ENCODE assay signal across 11 mouse cellular contexts in the genomic region with DNA sequence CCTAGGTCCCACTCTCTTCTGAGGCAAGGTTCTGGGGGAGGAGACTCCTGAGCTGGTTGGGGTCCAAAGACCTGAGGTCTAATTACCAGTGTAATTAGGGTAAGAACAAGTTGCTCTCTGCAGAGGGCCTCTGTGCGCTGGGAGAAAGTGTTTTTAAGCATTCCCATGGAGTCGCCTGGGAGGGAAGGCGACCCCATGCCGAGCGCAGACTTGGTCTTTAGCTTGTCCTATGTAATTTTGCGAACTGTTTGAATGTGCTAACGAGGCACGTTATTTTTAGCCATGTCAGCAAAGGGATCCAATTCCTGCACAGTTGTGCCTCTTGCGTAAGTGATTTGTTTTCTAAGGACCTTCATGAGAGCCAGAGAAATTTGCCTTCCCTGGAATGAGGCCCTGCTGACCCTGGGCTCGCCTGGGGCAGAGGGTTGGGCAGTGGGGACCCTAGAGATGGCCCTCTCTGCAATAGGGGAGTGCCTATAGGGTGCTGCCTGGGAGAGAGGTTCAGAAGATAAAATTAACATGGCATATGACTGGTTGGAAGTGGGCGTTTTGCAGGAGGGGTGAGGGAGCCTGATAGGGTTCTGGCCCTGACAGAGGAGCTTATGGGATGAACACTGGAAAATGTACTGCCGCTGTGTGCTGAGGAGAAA. TPM values are rescaled to one million over a fixed set of nuclear protein-coding genes. Genes with fewer than 3 reads are reported as not detected.
A peak's percentile ranks its signal among the peaks of the same experiment; 100 is the strongest.
DNase-seq lines count a peak whose midpoint lies in the region; ATAC-seq and TF ChIP-seq lines count a peak whose summit lies in the region.
"Had no signal": no experiment of that assay in that cellular context is flagged by ENCODE, and none has a peak within 500 bp of the region (broad histone marks: within the 10 kb centered on the region; RNA-seq: fewer than 3 reads in every experiment).

TSS of gene A230072I06Rik (plus strand) at position 157 of the 650 bp plus-strand sequence.

- peaks cover 15% of the 10 kb centered on the region for H3K4me1 ChIP-seq in heart, embryonic 11.5 days (ENCODE audit: control insufficient read depth, insufficient read depth, low read length)
- peaks cover 12% of the 10 kb centered on the region for H3K4me1 ChIP-seq in lung, embryonic 14.5 days (ENCODE audit: insufficient read depth)
- peaks cover 48% of the 10 kb centered on the region for H3K4me1 ChIP-seq in forebrain, embryonic 13.5 days
- peaks cover 49% of the 10 kb centered on the region for H3K4me1 ChIP-seq in olfactory bulb, adult 2 months (ENCODE audit: control insufficient read depth, insufficient read depth, low read length)

- H3K36me3 ChIP-seq in heart, embryonic 11.5 days (ENCODE audit: control insufficient read depth, insufficient read depth, low read length) = no peaks in the 10 kb centered on the region
- no peaks in the 10 kb centered on the region for H3K36me3 ChIP-seq in lung, embryonic 14.5 days (ENCODE audit: insufficient read depth)
- H3K36me3 ChIP-seq in forebrain, embryonic 13.5 days (ENCODE audit: poor library complexity, severe bottlenecking) = no peaks in the 10 kb centered on the region
- H3K36me3 ChIP-seq: limb, embryonic 15.5 days had no signal

- no peaks in the 10 kb centered on the region for H3K9me3 ChIP-seq in heart, embryonic 11.5 days (replicated peaks; ENCODE audit: control insufficient read depth, low read length)
- no peaks in the 10 kb centered on the region for H3K9me3 ChIP-seq in lung, embryonic 14.5 days (ENCODE audit: low read depth, low read length)
- no peaks in the 10 kb centered on the region for H3K9me3 ChIP-seq in forebrain, embryonic 13.5 days (replicated peaks)
- H3K9me3 ChIP-seq: limb, embryonic 15.5 days had no signal

- H3K4me3 ChIP-seq in heart, embryonic 11.5 days (ENCODE audit: low read depth, low read length) = no peak within 1 kb of the TSS
- H3K4me3 ChIP-seq in lung, embryonic 14.5 days (ENCODE audit: low read depth, low read length) = no peak within 1 kb of the TSS
- H3K4me3 ChIP-seq in forebrain, embryonic 13.5 days = no peak within 1 kb of the TSS
- H3K4me3 ChIP-seq in olfactory bulb, adult 2 months (ENCODE audit: insufficient read depth, low read depth, low read length) = no peak within 1 kb of the TSS
- H3K4me3 ChIP-seq: limb, embryonic 15.5 days had no signal

- H3K9ac ChIP-seq in heart, embryonic 11.5 days (ENCODE audit: low read depth, low read length) = no peak within 1 kb of the TSS
- H3K9ac ChIP-seq in lung, embryonic 14.5 days = no peak within 1 kb of the TSS
- 0 out of 2 replicates have a peak within 1 kb of the TSS, but pooled peaks have one; percentile 19 for H3K9ac ChIP-seq in forebrain, embryonic 13.5 days
- H3K9ac ChIP-seq: limb, embryonic 15.5 days had no signal

- 0 out of 2 replicates have a peak within 1 kb of the TSS, but pooled peaks have one; percentile 19 for H3K4me2 ChIP-seq in heart, embryonic 11.5 days
- no peak within 1 kb of the TSS for H3K4me2 ChIP-seq in lung, embryonic 14.5 days
- H3K4me2 ChIP-seq in forebrain, embryonic 13.5 days = no peak within 1 kb of the TSS
- H3K4me2 ChIP-seq: limb, embryonic 15.5 days had no signal

- 36% methylated on average over 12 of the region's 12 CpGs for WGBS in heart, embryonic 11.5 days (ENCODE audit: insufficient replicate concordance)
- WGBS in lung, embryonic 14.5 days = 49% methylated on average over 12 of the region's 12 CpGs
- 17% methylated on average over 12 of the region's 12 CpGs for WGBS in forebrain, embryonic 13.5 days
- 20% methylated on average over 12 of the region's 12 CpGs for WGBS in olfactory bulb, adult 2 months

- no peak for DNase-seq in heart, adult 9 months (ENCODE audit: low spot score in 2 of 2)
- peak; percentile 30 for DNase-seq in lung, embryonic 14.5 days
- DNase-seq in lung, postnatal 14 days = no peak
- no peak for DNase-seq in cerebellum, postnatal 36 days
- DNase-seq in cerebellum, adult 9-10 months = no peak

- no peak for TF ChIP-seq CTCF in lung, embryonic 14.5 days (IDR thresholded peaks at IDR 0.05; ENCODE audit: low read depth)
- no peak for TF ChIP-seq CTCF in olfactory bulb, adult 2 months (IDR thresholded peaks at IDR 0.05; ENCODE audit: insufficient read depth, low read depth, low read length)

- no peaks in the 10 kb centered on the region for H3K27me3 ChIP-seq in heart, embryonic 11.5 days (ENCODE audit: control insufficient read depth, insufficient read depth, low read length)
- H3K27me3 ChIP-seq in lung, embryonic 14.5 days (ENCODE audit: insufficient read depth, low read length) = no peaks in the 10 kb centered on the region
- peaks cover 4% of the 10 kb centered on the region; the same call in 1 of the 2 replicates for H3K27me3 ChIP-seq in forebrain, embryonic 13.5 days

- ATAC-seq in heart, embryonic 11.5 days (replicated peaks; ENCODE audit: insufficient number of reproducible peaks, low FRiP score, low TSS enrichment) = no peak
- ATAC-seq in lung, embryonic 14.5 days (ENCODE audit: insufficient read depth) = no peak
- ATAC-seq in forebrain, embryonic 13.5 days = peak; percentile 62

- H3K27ac ChIP-seq in heart, embryonic 11.5 days (ENCODE audit: low read depth, low read length) = peak within 1 kb of the TSS; percentile 18; the same call in 1 of the 2 replicates
- no peak within 1 kb of the TSS; the same call in 1 of the 2 replicates for H3K27ac ChIP-seq in lung, embryonic 14.5 days (ENCODE audit: low read depth)
- H3K27ac ChIP-seq in forebrain, embryonic 13.5 days = peak within 1 kb of the TSS; percentile 31
- H3K27ac ChIP-seq in olfactory bulb, adult 2 months (ENCODE audit: insufficient read depth, low read depth, low read length) = peak within 1 kb of the TSS; percentile 86
- H3K27ac ChIP-seq: limb, embryonic 15.5 days had no signal

- no peak for TF ChIP-seq POLR2A in olfactory bulb, adult 2 months (IDR thresholded peaks at IDR 0.05; ENCODE audit: insufficient read depth, low read depth, low read length)

RNA-seq across cellular contexts. Expression of gene A230072I06Rik, which starts in this region (rescaled TPM):
- not detected in 2 replicates for polyA plus RNA-seq in heart, embryonic 11.5 days (2014; fragmentation: Nextera tagmentation; extraction: Ambion mirVana)
- not detected in 2 replicates for polyA plus RNA-seq in lung, embryonic 14.5 days (2014; fragmentation: Nextera tagmentation; extraction: Ambion mirVana)
- polyA plus RNA-seq in forebrain, embryonic 13.5 days (2015; fragmentation: Nextera tagmentation; extraction: Ambion mirVana) = 0.21 and 0.28 TPM in 2 replicates
- polyA plus RNA-seq in olfactory bulb, adult 2 months (2012; ENCODE audit: insufficient read depth, insufficient read length, low replicate concordance, missing spikeins) = not detected in 2 replicates
- polyA plus RNA-seq: cortical plate, adult 2 months; limb, embryonic 15.5 days; spleen, adult 2 months had no signal

Comparison
In these comparisons a context has a peak if more than half of its experiments do, and no peak if none do; other contexts are left out.
1. Peak in DNase-seq in lung, embryonic 14.5 days; RNA of the gene not detected or under 1 TPM.
2. Peak in ATAC-seq, H3K27ac ChIP-seq and H3K9ac ChIP-seq in forebrain, embryonic 13.5 days; RNA of the gene not detected or under 1 TPM.